In genomic region chr8:3467006-3467885, GRCm38 (mm10) we compare ENCODE assay signal across 8 mouse cellular contexts. TPM values are rescaled to one million over a fixed set of nuclear protein-coding genes. Genes with fewer than 3 reads are reported as not detected.
A peak's percentile ranks its signal among the peaks of the same experiment; 100 is the strongest.
DNase-seq lines count a peak whose midpoint lies in the region; ATAC-seq and TF ChIP-seq lines count a peak whose summit lies in the region.

TSS of gene Pex11g (minus strand) at chr8:3467680.

- ATAC-seq in Patski = peak; percentile 97
- peak; percentile 95 for ATAC-seq in hindbrain, embryonic 13.5 days (ENCODE audit: low FRiP score)

- no peaks in the 10 kb centered on the region for H3K9me3 ChIP-seq in hindbrain, embryonic 13.5 days

- H3K27ac ChIP-seq in hindbrain, embryonic 13.5 days = peak within 1 kb of the TSS; percentile 84

- peaks cover 10% of the 10 kb centered on the region; the same call in 1 of the 2 replicates for H3K4me1 ChIP-seq in hindbrain, embryonic 13.5 days (replicated peaks)

- POLR2A ChIA-PET in Patski (lab: Charles Lee) = interaction anchor here (0.6 to 1.4 kb wide), 7 partner anchors 13 to 62 kb away, joined by 3 to 10 read pairs (median 3); no protein-coding TSS in a partner anchor

- no peaks in the 10 kb centered on the region for H3K27me3 ChIP-seq in Patski
- no peaks in the 10 kb centered on the region for H3K27me3 ChIP-seq in hindbrain, embryonic 13.5 days

- H3K9ac ChIP-seq in hindbrain, embryonic 13.5 days = peak within 1 kb of the TSS; percentile 73

- no peaks in the 10 kb centered on the region for H3K36me3 ChIP-seq in hindbrain, embryonic 13.5 days

- H3K4me3 ChIP-seq in hindbrain, embryonic 13.5 days = peak within 1 kb of the TSS; percentile 46

- in situ Hi-C loops in Patski (cut with MboI; ENCODE audit: low pct_unique_long_range_greater_than_20kb) = loop anchor here (5.0 kb wide), 1 partner anchor 210 kb away; the partner anchor contains the start of gene Trappc5

- CTCF ChIA-PET in Patski (lab: Charles Lee) = interaction anchor here (0.6 to 2.5 kb wide), 6 partner anchors 13 to 210 kb away, joined by 3 to 6 read pairs (median 3); partner anchors contain the start of gene Zfp358

- TF ChIP-seq CTCF in Patski (IDR thresholded peaks at IDR 0.05) = no peak

- 9% methylated on average over 32 of the region's 32 CpGs for WGBS in hindbrain, embryonic 13.5 days

- DNase-seq in Patski (ENCODE audit: low read depth, low spot score) = peak; percentile 83
- DNase-seq in cerebellum, postnatal 14 days = peak; percentile 99
- DNase-seq in frontal cortex, postnatal 14 days (ENCODE audit: low spot score in 2 of 2) = peak; percentile 85 to 86
- peak; percentile 69 to 75 for DNase-seq in layer of hippocampus, postnatal 25 days (ENCODE audit: extremely low spot score in 1 of 2, low spot score in 1 of 2)
- DNase-seq in lung, postnatal 25 days (ENCODE audit: low spot score) = peak; percentile 99
- DNase-seq in retina, embryonic 14.5 days (ENCODE audit: low spot score) = peak; percentile 100
- peak; percentile 90 for DNase-seq in thymus, postnatal 4 days

- peak within 1 kb of the TSS; percentile 61 for H3K4me2 ChIP-seq in hindbrain, embryonic 13.5 days

RNA-seq across cellular contexts. Expression of gene Pex11g, which starts in this region (rescaled TPM):
- 12.0 TPM for polyA plus RNA-seq in Patski (2021)
- polyA plus RNA-seq in hindbrain, embryonic 13.5 days (2015; fragmentation: Nextera tagmentation; extraction: Ambion mirVana) = 4.2 and 5.3 TPM in 2 replicates
- 1 to 10 TPM in 1 of 2 experiments, under 1 TPM in 1; 0.59 to 1.2 TPM for total RNA-seq in layer of hippocampus, postnatal 25 days (2021)

Comparison
In these comparisons a context has a peak if more than half of its experiments do, and no peak if none do; other contexts are left out.
1. Peak in every context shown above with its lines: DNase-seq, ATAC-seq, H3K4me3 ChIP-seq and H3K27ac ChIP-seq.